Mouse (Mus musculus) layer of hippocampus, adult 9-10 months (tissue): ENCODE measurements around the gene Pard3.

Source experiments
- DNase-seq: peaks from one replicate; pipeline ENCODE4 v3.0.0; 2022; ENCODE audit warnings: low spot score

Pard3 gene

DNA sequence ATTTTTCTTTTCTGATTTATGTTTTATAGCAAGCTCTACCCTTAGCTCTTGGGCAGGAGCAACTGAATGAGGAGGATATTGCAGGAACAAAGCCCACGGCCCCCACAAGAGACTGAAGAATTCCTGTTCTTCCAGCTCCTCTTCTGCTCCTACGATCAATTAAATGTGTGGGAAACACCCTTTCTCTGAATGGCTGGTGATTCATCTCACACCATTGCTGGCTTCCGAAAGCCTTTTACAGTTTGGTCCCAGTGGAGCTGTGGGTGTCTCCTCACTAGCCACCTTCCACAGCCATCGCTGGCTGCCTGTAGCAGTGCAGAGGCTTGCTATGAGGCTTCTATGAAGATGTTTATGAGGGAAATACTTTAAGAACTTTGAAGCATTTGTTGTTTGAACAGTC is 550.5 kb downstream of the Pard3 start:
- no peak for DNase-seq

DNA sequence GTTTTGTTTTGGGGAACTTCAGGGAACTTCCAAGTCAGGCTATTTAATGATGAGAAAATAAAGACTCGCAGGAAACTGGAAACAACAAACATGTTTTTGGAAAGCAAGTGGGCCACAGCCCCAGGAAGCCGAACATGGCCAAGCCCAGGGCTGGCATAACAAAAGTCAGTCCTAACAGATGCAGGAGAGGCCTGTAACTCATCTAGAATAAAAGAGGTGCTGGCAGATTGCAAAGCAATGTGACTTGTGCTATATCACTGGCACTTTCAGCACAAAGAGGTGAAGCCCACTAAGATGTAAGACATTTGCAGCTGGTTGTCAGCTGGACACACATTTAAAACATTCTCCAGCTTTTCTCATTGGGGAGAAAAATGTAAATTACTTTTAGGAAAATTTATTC is 553.0 kb downstream of the Pard3 start:
- no peak for DNase-seq

DNA sequence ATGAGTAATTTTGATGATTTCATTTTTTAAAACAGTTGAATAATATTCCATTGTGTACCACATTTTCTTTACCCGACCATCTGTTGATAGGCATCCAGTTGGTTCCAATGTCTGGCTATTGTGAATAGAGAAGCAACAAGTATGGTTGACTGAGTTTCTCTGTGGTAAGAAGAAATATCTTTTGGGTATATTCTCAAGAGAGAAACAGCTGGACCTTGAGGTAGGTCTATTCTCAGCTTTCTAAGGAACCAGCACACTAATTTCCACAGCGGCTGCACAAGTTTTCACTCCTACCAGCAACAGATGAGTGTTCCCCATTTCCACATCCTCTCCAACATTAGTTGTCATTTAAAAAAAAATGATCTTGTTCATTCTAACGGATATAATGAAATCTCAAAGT is 558.4 kb downstream of the Pard3 start:
- DNase-seq, result no peak

DNA sequence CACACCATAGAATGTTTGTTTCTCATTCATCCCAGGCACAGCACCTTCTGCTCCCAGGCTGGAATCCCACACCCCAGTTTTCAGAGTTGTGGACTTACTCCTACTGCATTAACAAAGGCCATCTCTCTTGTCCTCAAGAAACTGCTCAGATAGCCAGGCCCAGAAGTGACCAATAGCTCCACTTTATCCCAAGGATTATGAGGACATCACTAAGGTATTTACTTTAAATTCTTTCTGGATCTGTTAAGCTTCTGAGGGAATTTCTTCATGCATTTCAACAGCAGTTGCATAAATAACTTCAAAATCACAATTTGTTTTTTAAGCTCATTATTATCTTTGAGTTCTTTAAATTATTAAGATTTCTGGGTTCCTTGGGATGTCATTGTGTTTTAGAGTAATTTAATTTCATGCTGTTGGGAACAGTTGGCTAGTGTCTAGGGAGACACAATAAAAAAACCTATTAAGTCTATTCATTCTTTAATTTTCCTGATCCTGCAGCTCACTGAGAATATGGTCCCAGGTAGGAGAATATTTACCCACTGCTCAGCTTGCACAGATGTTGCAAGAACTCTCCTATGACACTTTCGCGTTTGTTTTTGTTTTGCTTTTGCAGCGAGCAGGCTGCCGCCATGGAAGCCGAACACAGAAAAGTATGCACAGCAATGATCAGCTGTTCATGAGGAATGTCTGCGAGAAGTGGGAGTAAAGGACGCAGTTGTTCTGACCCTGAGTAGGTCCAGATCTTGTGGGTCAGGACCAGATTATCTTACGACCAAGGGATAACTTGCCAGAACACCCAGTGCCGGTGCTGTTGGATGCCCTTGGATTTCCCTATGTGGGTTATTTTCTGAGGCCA is 574.8 kb downstream of the Pard3 start:
- DNase-seq, result no peak

DNA sequence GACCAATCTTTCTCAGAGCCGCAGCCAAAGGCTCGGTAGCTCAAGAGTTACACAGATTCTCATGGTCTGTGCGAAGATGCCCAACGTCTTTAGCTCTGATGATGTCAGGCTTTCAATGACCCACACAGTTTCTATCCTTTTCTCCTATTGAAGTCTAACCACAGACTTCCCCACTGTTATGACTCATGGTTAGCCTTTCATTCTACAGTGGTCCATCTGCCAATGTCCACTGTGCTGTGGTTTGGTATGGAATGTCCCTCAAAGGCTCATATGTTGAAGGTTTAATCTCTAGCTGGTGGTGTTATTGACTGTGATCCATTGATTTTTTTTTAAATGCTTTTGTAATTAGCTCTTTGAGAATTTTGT is 575.4 kb downstream of the Pard3 start:
- DNase-seq, result no peak

DNA sequence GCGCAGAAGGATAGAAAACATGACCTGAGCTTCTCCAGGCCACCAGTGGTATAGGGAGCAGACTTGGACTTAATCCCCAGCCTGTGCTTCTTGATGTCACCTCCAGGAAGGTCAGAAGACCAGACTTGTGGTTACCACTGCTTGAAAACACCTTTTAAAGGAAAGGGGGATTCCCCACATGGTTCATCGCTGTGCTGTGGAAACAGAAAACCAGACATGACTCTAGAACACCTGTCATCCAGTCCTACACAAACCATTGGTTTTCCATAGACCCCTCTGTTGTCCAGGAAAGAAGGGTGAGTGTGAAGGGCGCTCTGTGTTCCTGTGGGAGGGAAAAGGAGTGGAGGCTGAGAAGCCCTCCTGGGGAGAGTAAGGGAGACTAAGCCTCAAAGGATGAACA is 591.9 kb downstream of the Pard3 start:
- DNase-seq, result no peak
